Mouse (Mus musculus) midbrain, postnatal 0 days (tissue): ENCODE measurements around the gene Grcc10. TPM values are rescaled to one million over a fixed set of nuclear protein-coding genes. Genes with fewer than 3 reads are reported as not detected.

Experiments
- ATAC-seq: fragments of 200-750 bp; cut with Nextera tagmentation; 2 replicates; pipeline ENCODE4 v1.8.0; 2017; ENCODE audit warnings: moderate number of reproducible peaks, mild to moderate bottlenecking, moderate TSS enrichment, moderate library complexity; ENCODE audit not compliant: low FRiP score
- DNase-seq: peaks from one replicate; pipeline ENCODE4 v3.0.0-alpha.2; 2015; ENCODE audit warnings: low spot score
- H3K27ac ChIP-seq: fragments of 300-500 bp; sonication (generic); 2 replicates; pipeline ENCODE4 v1.5.1; 2014; ENCODE audit warnings: low read depth, mild to moderate bottlenecking, low read length, mixed read lengths
- H3K27me3 ChIP-seq: fragments of 300-500 bp; sonication (generic); 2 replicates; pipeline ENCODE4 v1.6.1; 2014; ENCODE audit warnings: low read length, control low read depth, mixed read lengths; ENCODE audit not compliant: insufficient read depth
- H3K36me3 ChIP-seq: fragments of 300-500 bp; sonication (generic); 2 replicates; pipeline ENCODE4 v1.6.1; 2014; ENCODE audit warnings: low read length, control low read depth, mixed read lengths; ENCODE audit not compliant: insufficient read depth
- H3K4me1 ChIP-seq: fragments of 300-500 bp; sonication (generic); 2 replicates; pipeline ENCODE4 v1.6.1; 2014; ENCODE audit warnings: mild to moderate bottlenecking, control low read depth, antibody characterized with exemption, low read length, mixed read lengths; ENCODE audit not compliant: insufficient read depth
- H3K4me2 ChIP-seq: fragments of 300-500 bp; sonication (generic); 2 replicates; pipeline ENCODE4 v1.6.1; 2014; ENCODE audit warnings: low read depth, mild to moderate bottlenecking, low read length, mixed read lengths; ENCODE audit not compliant: poor library complexity, severe bottlenecking
- H3K4me3 ChIP-seq: fragments of 300-500 bp; sonication (generic); 2 replicates; pipeline ENCODE4 v1.5.1; 2014; ENCODE audit warnings: low read depth, mild to moderate bottlenecking, low read length, moderate library complexity
- H3K9ac ChIP-seq: fragments of 300-500 bp; sonication (generic); replicated peaks from 2 replicates; pipeline ENCODE4 v1.6.1; 2014; ENCODE audit warnings: mild to moderate bottlenecking, low read length, moderate library complexity, mixed read lengths; ENCODE audit not compliant: poor library complexity, severe bottlenecking
- H3K9me3 ChIP-seq: fragments of 300-500 bp; sonication (generic); 2 replicates; pipeline ENCODE4 v1.6.1; 2016; ENCODE audit warnings: low read length, control low read depth
- CTCF ChIP-seq: IDR thresholded peaks from 2 replicates; pipeline ENCODE4 v1.5.1; 2016; ENCODE audit warnings: antibody characterized with exemption, mild to moderate bottlenecking
- WGBS: fragments of 180-500 bp; shearing (Covaris S2); extraction: QIAGEN DNeasy Blood & Tissue Kit; methylation state at CpG from one replicate; pipeline ENCODE4 v1.1.7; 2014; 5-methylcytosine and 5-hydroxymethylcytosine counted together
- polyA plus RNA-seq: library from polyadenylated mRNA; unstranded; fragments of >200 nt; fragmentation: Nextera tagmentation; extraction: Ambion mirVana; gene quantifications from 2 replicates; pipeline ENCODE4 v1.2.1, GENCODE M21; 2015
- total RNA-seq: library from RNA; depleted of rRNA; stranded (reverse); fragments of >200 nt; gene quantifications from 2 replicates; pipeline ENCODE4 v1.2.3, GENCODE M21; 2014

Grcc10 gene
- total and polyA plus RNA-seq, 2 experiments from 2014 or later, result 244 to 710 TPM

GRCm38 (mm10) chr6:124780917-124781316, 39.7 kb upstream of the Grcc10 start:
- no peak overlapping the region for H3K4me3 ChIP-seq
- no peak for DNase-seq
- WGBS, result 88% methylated on average over 7 of the region's 7 CpGs

GRCm38 (mm10) chr6:124779984-124780416, 38.8 kb upstream of the Grcc10 start:
- Histone ChIP-seq H3K36me3 (no peaks in the 10 kb centered on the region), H3K27me3 (0 out of 2 replicates have a peak, but pooled peaks cover 4% of the 10 kb centered on the region), H3K9me3 (no peaks in the 10 kb centered on the region), H3K4me3 (peak overlapping the region; percentile 22), H3K4me2 (peak overlapping the region; percentile 48), H3K27ac (no peak overlapping the region), H3K4me1 (no peaks in the 10 kb centered on the region; the same call in 1 of the 2 replicates), H3K9ac (peak overlapping the region; percentile 14; the same call in 1 of the 2 replicates)
- peak; percentile 38 for TF ChIP-seq CTCF
- DNase-seq (no peak), ATAC-seq (peak; percentile 47; the same call in 1 of the 2 replicates)
- 5% methylated on average over 10 of the region's 10 CpGs for WGBS

More at GRCm38 (mm10) chr6:124780917-124781316, 39.7 kb upstream of the Grcc10 start:
- Histone ChIP-seq H3K36me3 (no peaks in the 10 kb centered on the region), H3K27ac (no peak overlapping the region), H3K4me2 (no peak overlapping the region), H3K9me3 (no peaks in the 10 kb centered on the region), H3K27me3 (0 out of 2 replicates have a peak, but pooled peaks cover 4% of the 10 kb centered on the region), H3K9ac (no peak overlapping the region), H3K4me1 (no peaks in the 10 kb centered on the region; the same call in 1 of the 2 replicates)
- TF ChIP-seq CTCF, result no peak
- no peak for ATAC-seq

GRCm38 (mm10) chr6:124779222-124779983, 38.2 kb upstream of the Grcc10 start, which contains the start of gene Lrrc23:
TSS of gene Lrrc23 (minus strand) at chr6:124779727.
- no peaks in the 10 kb centered on the region for H3K36me3 ChIP-seq
- DNase-seq (peak; percentile 84), ATAC-seq (peak; percentile 64)
- peak within 1 kb of the TSS; percentile 48 for H3K4me2 ChIP-seq
- peak within 1 kb of the TSS; percentile 22 for H3K4me3 ChIP-seq
- no peaks in the 10 kb centered on the region for H3K9me3 ChIP-seq
- TF ChIP-seq CTCF, result no peak
- peak within 1 kb of the TSS; percentile 14; the same call in 1 of the 2 replicates for H3K9ac ChIP-seq
- WGBS, result 1% methylated on average over 23 of the region's 23 CpGs
- H3K27ac ChIP-seq, result no peak within 1 kb of the TSS
- 0 out of 2 replicates have a peak, but pooled peaks cover 4% of the 10 kb centered on the region for H3K27me3 ChIP-seq
- no peaks in the 10 kb centered on the region; the same call in 1 of the 2 replicates for H3K4me1 ChIP-seq

- H3K27me3 ChIP-seq, result no peaks in the 10 kb centered on the region
- H3K9me3 ChIP-seq, result no peaks in the 10 kb centered on the region
- DNase-seq (no peak), ATAC-seq (no peak)
- no peak overlapping the region for H3K4me3 ChIP-seq
- no peak overlapping the region for H3K27ac ChIP-seq
- no peak overlapping the region for H3K4me2 ChIP-seq
- 0 out of 2 replicates have a peak, but pooled peaks cover 2% of the 10 kb centered on the region for H3K36me3 ChIP-seq
- WGBS, result 90% methylated on average over 15 of the region's 15 CpGs
- no peak overlapping the region for H3K9ac ChIP-seq
- peaks cover 15% of the 10 kb centered on the region; the same call in 1 of the 2 replicates for H3K4me1 ChIP-seq
- no peak for TF ChIP-seq CTCF
Measured at GRCm38 (mm10) chr6:124770511-124770910, 29.3 kb upstream of the Grcc10 start.

- 59% methylated on average over 7 of the region's 7 CpGs for WGBS
- Histone ChIP-seq H3K9me3 (no peaks in the 10 kb centered on the region), H3K9ac (peak overlapping the region; percentile 76), H3K4me3 (peak overlapping the region; percentile 53), H3K27ac (peak overlapping the region; percentile 60), H3K27me3 (no peaks in the 10 kb centered on the region), H3K4me2 (peak overlapping the region; percentile 75), H3K36me3 (0 out of 2 replicates have a peak, but pooled peaks cover 2% of the 10 kb centered on the region), H3K4me1 (peaks cover 15% of the 10 kb centered on the region; the same call in 1 of the 2 replicates)
- DNase-seq (no peak), ATAC-seq (no peak)
- no peak for TF ChIP-seq CTCF
Measured at GRCm38 (mm10) chr6:124770013-124770412, 28.8 kb upstream of the Grcc10 start.
